Mouse (Mus musculus) midbrain, embryonic 14.5 days (tissue): ENCODE measurements at regions not wholly inside any gene's neighbourhood (a gene's known extent, or its start where the extent isn't known, plus 50 kb on each side); places are given as distances from the start of the nearest gene placed in this dataset.

Source experiments
- ATAC-seq: fragments of 200-750 bp; cut with Nextera tagmentation; 2 replicates; pipeline ENCODE4 v1.8.0; 2017; ENCODE audit warnings: moderate number of reproducible peaks, moderate library complexity; ENCODE audit not compliant: low FRiP score, low TSS enrichment
- DNase-seq: peaks from one replicate; pipeline ENCODE4 v3.0.0-alpha.2; 2015
- H3K27ac ChIP-seq: fragments of 300-500 bp; sonication (generic); replicated peaks from 2 replicates; pipeline ENCODE4 v1.5.1; 2014; ENCODE audit warnings: mild to moderate bottlenecking, low read depth, low read length, moderate library complexity
- H3K27me3 ChIP-seq: fragments of 300-500 bp; sonication (generic); 2 replicates; pipeline ENCODE4 v1.6.1; 2014; ENCODE audit warnings: low read length, control low read depth, mixed read lengths; ENCODE audit not compliant: control insufficient read depth, insufficient read depth
- H3K36me3 ChIP-seq: fragments of 300-500 bp; sonication (generic); 2 replicates; pipeline ENCODE4 v1.6.1; 2014; ENCODE audit warnings: low read length, control low read depth; ENCODE audit not compliant: control insufficient read depth, insufficient read depth
- H3K4me1 ChIP-seq: fragments of 300-500 bp; sonication (generic); 2 replicates; pipeline ENCODE4 v1.6.1; 2014; ENCODE audit warnings: mild to moderate bottlenecking, antibody characterized with exemption, low read length, control low read depth; ENCODE audit not compliant: control insufficient read depth, insufficient read depth
- H3K4me2 ChIP-seq: fragments of 300-500 bp; sonication (generic); 2 replicates; pipeline ENCODE4 v1.6.1; 2014; ENCODE audit warnings: mild to moderate bottlenecking, low read length, moderate library complexity
- H3K4me3 ChIP-seq: fragments of 300-500 bp; sonication (generic); replicated peaks from 2 replicates; pipeline ENCODE4 v1.5.1; 2014; ENCODE audit warnings: low read depth, low read length
- H3K9ac ChIP-seq: fragments of 300-500 bp; sonication (generic); replicated peaks from 2 replicates; pipeline ENCODE4 v1.6.1; 2014; ENCODE audit warnings: mild to moderate bottlenecking, low read length, moderate library complexity
- H3K9me3 ChIP-seq: fragments of 300-500 bp; sonication (generic); 2 replicates; pipeline ENCODE4 v1.6.1; 2016; ENCODE audit warnings: low read length, control low read depth, mixed read lengths; ENCODE audit not compliant: control insufficient read depth
- WGBS: fragments of 180-500 bp; shearing (Covaris S2); extraction: QIAGEN DNeasy Blood & Tissue Kit; methylation state at CpG from one replicate; pipeline ENCODE4 v1.1.7; 2014; 5-methylcytosine and 5-hydroxymethylcytosine counted together

- no peaks in the 10 kb centered on the region for H3K27me3 ChIP-seq
- no peak overlapping the region for H3K4me3 ChIP-seq
- H3K9ac ChIP-seq, result no peak overlapping the region
- no peaks in the 10 kb centered on the region for H3K36me3 ChIP-seq
- no peaks in the 10 kb centered on the region for H3K9me3 ChIP-seq
- no peak overlapping the region for H3K27ac ChIP-seq
- ATAC-seq (no peak), DNase-seq (no peak)
- no peaks in the 10 kb centered on the region for H3K4me1 ChIP-seq
- WGBS, result 84% methylated on average over 6 of the region's 6 CpGs
- no peak overlapping the region for H3K4me2 ChIP-seq
Measured at GRCm38 (mm10) chr3:52529136-52529535, 261.0 kb downstream of the Foxo1 start.

DNA sequence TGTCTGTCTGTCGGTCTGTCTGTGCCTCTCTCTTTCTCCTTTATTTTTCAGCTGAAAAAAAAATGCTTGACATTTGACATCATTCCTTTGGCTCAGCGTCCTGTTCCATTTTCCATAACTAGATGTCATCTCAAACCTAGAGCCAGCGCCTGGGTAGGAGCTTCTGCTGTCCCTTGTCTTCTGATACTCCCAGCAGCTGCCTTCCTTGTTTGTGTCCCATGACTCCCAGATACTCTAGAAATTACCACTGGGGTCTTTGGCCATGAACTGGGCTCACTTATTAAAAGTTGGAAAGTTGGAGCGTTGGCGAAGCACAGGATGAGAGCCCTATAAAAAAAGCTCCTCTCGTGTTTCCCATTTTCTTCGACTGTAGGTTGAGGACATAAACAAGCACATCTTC lies 260.4 kb downstream of the Foxo1 start:
- Histone ChIP-seq H3K27me3 (no peaks in the 10 kb centered on the region), H3K4me1 (no peaks in the 10 kb centered on the region), H3K4me2 (no peak overlapping the region), H3K4me3 (no peak overlapping the region), H3K36me3 (no peaks in the 10 kb centered on the region), H3K9ac (no peak overlapping the region), H3K9me3 (no peaks in the 10 kb centered on the region), H3K27ac (no peak overlapping the region)
- no peak for DNase-seq
- WGBS, result 91% methylated on average over 7 of the region's 7 CpGs
- ATAC-seq, result no peak

- no peaks in the 10 kb centered on the region for H3K9me3 ChIP-seq
- H3K27ac ChIP-seq, result no peak overlapping the region
- H3K4me3 ChIP-seq, result no peak overlapping the region
- H3K9ac ChIP-seq, result no peak overlapping the region
- no peaks in the 10 kb centered on the region for H3K27me3 ChIP-seq
- H3K36me3 ChIP-seq, result no peaks in the 10 kb centered on the region
- DNase-seq (no peak), ATAC-seq (no peak)
- 52% methylated on average over 3 of the region's 3 CpGs for whole genome bisulfite sequencing
- H3K4me2 ChIP-seq, result no peak overlapping the region
- no peaks in the 10 kb centered on the region for H3K4me1 ChIP-seq
Measured at GRCm38 (mm10) chr3:52527781-52528180, 259.6 kb downstream of the Foxo1 start.

DNA sequence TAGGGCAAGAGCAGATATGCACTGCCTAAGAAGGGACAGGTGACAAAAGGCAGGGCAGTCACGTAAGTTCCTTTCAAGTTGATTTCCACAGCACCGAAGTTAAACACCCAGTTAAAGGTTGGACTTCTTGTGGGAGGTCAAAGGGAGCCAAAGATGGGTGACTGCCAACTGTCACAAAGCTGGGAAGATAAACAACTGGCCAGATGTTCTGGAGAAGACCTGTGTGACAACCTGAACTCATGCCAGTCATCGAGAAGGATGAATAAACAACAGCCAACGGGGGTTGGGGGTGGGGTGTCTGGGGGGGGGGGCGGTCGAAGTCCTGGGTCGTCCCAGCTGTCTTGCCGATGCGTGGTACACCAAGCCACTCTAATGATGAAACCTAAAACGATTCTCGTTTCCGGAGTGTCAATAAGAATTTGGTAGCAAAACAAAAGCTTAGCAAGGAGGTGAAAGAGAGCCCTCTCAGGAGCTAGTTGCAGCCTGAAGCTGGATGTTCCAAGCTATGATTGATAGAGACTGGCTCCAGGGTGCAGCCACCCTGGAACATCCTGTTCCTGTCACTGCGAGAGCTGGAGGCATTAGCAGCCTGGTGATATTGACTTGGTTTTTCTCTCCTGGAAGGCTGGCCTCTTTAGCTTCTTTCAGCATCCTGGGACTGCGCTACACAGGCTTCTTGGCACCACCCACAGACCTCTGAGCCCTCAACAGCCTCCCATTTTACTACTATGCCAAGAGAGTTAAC lies 259.0 kb downstream of the Foxo1 start:
- DNase-seq, result no peak
- no peaks in the 10 kb centered on the region for H3K36me3 ChIP-seq
- no peaks in the 10 kb centered on the region for H3K27me3 ChIP-seq
- H3K4me1 ChIP-seq, result no peaks in the 10 kb centered on the region
- WGBS, result 88% methylated on average over 14 of the region's 14 CpGs
- H3K27ac ChIP-seq, result no peak overlapping the region
- no peak for ATAC-seq
- no peak overlapping the region for H3K4me3 ChIP-seq
- no peak overlapping the region for H3K9ac ChIP-seq
- no peaks in the 10 kb centered on the region for H3K9me3 ChIP-seq
- H3K4me2 ChIP-seq, result no peak overlapping the region

- no peak overlapping the region for H3K4me3 ChIP-seq
- DNase-seq (no peak), ATAC-seq (no peak)
- 0 out of 2 replicates have a peak, but pooled peaks cover 6% of the 10 kb centered on the region for H3K4me1 ChIP-seq
- no peak overlapping the region for H3K27ac ChIP-seq
- no peaks in the 10 kb centered on the region for H3K27me3 ChIP-seq
- no peak overlapping the region for H3K9ac ChIP-seq
- no peaks in the 10 kb centered on the region for H3K9me3 ChIP-seq
- H3K4me2 ChIP-seq, result no peak overlapping the region
- 83% methylated on average over 12 of the region's 12 CpGs for WGBS
- H3K36me3 ChIP-seq, result no peaks in the 10 kb centered on the region
Measured at GRCm38 (mm10) chr3:52522886-52523285, 254.8 kb downstream of the Foxo1 start.

DNA sequence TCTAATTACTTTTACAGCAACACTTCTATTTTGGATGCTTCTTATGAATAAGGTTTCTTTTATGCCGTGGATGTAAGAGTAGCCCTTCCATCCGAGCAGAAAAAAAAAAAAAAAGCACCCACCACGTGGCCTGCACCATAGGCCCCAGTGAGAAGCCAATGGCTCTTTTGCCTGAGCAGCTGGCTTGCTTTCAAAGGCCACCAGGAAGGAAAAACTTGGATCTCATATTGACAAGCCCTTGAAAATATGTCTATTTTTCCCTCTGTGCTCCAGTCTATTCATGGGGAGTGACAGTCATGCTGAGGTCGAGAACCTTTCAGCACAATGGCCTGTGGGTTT lies 252.4 kb downstream of the Foxo1 start:
- WGBS, result 24% methylated on average over 4 of the region's 4 CpGs
- peak; percentile 58 for DNase-seq

DNA sequence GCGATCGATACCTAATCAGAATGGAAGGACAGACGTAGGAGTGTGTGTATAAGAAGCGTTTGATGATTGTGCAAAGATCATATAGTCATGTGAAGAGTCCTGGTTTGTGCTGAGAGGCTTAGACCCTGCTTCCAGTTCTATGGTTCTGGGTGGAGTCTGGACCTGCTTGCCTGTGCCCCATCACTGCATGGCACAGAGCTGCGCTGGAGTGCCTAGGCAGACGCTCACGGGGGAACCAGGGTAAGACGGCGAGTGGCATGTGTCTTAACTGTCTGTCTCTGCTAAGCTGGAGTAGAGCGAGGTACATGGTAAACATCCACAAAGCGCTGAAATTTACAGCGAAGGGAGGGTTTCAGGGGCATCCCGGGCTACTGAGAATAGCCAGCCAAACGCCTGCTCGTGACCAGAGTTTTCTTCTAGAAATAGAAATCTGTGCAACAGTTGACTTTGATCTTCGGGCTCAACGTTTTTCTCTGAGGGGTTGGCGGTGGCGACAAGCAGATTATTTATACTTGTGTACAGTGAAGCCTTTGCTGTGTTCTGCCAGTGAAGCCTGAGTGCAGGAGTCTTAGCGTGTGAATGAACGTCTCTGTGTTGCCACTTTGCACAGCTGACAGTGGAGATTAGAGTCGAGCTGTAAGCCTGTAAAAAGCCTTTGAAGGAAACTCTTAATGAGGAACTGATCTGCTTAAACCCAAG lies 251.9 kb downstream of the Foxo1 start:
- H3K27me3 ChIP-seq, result no peaks in the 10 kb centered on the region
- DNase-seq (peak; percentile 73), ATAC-seq (peak; percentile 70; the same call in 1 of the 2 replicates)

More for the DNA sequence above, 252.4 kb downstream of the Foxo1 start:
- no peak overlapping the region for H3K4me2 ChIP-seq
- H3K4me3 ChIP-seq, result no peak overlapping the region
- no peak overlapping the region for H3K27ac ChIP-seq
- no peaks in the 10 kb centered on the region for H3K36me3 ChIP-seq
- ATAC-seq, result peak; percentile 68; the same call in 1 of the 2 replicates
- no peaks in the 10 kb centered on the region for H3K9me3 ChIP-seq
- 0 out of 2 replicates have a peak, but pooled peaks cover 6% of the 10 kb centered on the region for H3K4me1 ChIP-seq
- H3K27me3 ChIP-seq, result no peaks in the 10 kb centered on the region
- no peak overlapping the region for H3K9ac ChIP-seq

GRCm38 (mm10) chr3:52517808-52518207 lies 249.7 kb downstream of the Foxo1 start:
- no peaks in the 10 kb centered on the region for H3K36me3 ChIP-seq
- peaks cover 2% of the 10 kb centered on the region; the same call in 1 of the 2 replicates for H3K27me3 ChIP-seq
- H3K27ac ChIP-seq, result no peak overlapping the region
- WGBS, result 95% methylated on average over 3 of the region's 3 CpGs
- DNase-seq (no peak), ATAC-seq (no peak)
- H3K4me1 ChIP-seq, result 0 out of 2 replicates have a peak, but pooled peaks cover 6% of the 10 kb centered on the region
- no peaks in the 10 kb centered on the region for H3K9me3 ChIP-seq
- no peak overlapping the region for H3K9ac ChIP-seq
- no peak overlapping the region for H3K4me2 ChIP-seq
- H3K4me3 ChIP-seq, result no peak overlapping the region

More for the DNA sequence above, 251.9 kb downstream of the Foxo1 start:
- Histone ChIP-seq H3K9ac (no peak overlapping the region), H3K27ac (no peak overlapping the region), H3K4me1 (0 out of 2 replicates have a peak, but pooled peaks cover 6% of the 10 kb centered on the region), H3K4me3 (no peak overlapping the region), H3K9me3 (no peaks in the 10 kb centered on the region), H3K4me2 (0 out of 2 replicates have a peak overlapping the region, but pooled peaks have one; percentile 1), H3K36me3 (no peaks in the 10 kb centered on the region)
- 52% methylated on average over 22 of the region's 22 CpGs for WGBS
